Mouse (Mus musculus) bone marrow macrophage, adult 2 months (primary cell): ENCODE data around the gene Ccdc24. TPM values are rescaled to one million over a fixed set of nuclear protein-coding genes. Genes with fewer than 3 reads are reported as not detected.
A peak's percentile ranks its signal among the peaks of the same experiment; 100 is the strongest.

Source experiments
- H3K27ac ChIP-seq: 2 replicates; pipeline ENCODE4 v1.5.1; 2012; ENCODE audit warnings: low read depth, low read length; ENCODE audit not compliant: insufficient read depth
- H3K4me1 ChIP-seq: 2 replicates; pipeline ENCODE4 v1.6.1; 2012; ENCODE audit warnings: low read length; ENCODE audit not compliant: control insufficient read depth, insufficient read depth
- H3K4me3 ChIP-seq: 2 replicates; pipeline ENCODE4 v1.5.1; 2012; ENCODE audit warnings: mild to moderate bottlenecking, low read length, moderate library complexity; ENCODE audit not compliant: insufficient read depth
- CTCF ChIP-seq: IDR thresholded peaks from 2 replicates; pipeline ENCODE4 v1.5.1; 2012; ENCODE audit warnings: low read depth, mild to moderate bottlenecking, low read length, moderate library complexity
- POLR2A ChIP-seq: IDR thresholded peaks from 2 replicates; pipeline ENCODE4 v1.6.1; 2012; ENCODE audit warnings: mild to moderate bottlenecking, low read depth, low read length, borderline replicate concordance
- polyA plus RNA-seq: library from polyadenylated mRNA; stranded (reverse); fragments of >200 nt; gene quantifications from 2 replicates; pipeline ENCODE4 v1.2.4, GENCODE M21; 2012; ENCODE audit not compliant: missing spikeins, insufficient read depth, insufficient read length

Ccdc24 gene
- polyA plus RNA-seq, 1 experiment, result not detected

DNA sequence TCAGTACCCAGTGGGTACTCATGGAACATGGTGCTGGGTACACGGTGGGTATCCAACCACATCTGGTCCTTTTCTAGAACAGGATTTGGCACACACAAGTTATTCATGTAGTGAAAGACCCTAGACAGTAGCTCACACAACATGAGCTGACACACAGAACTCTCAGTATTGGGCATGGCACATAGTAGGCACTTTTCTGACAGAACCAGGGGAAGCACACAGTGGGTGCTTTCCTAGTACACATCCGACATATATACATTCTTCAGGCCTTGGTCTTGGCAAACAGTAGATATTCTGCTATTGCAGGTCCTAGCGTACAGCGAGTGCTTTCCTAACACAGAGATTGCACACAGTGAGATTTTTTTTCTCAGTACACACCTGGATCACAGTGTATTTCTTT is 26.1 kb downstream of the Ccdc24 start:
- TF ChIP-seq POLR2A, result no peak
- no peak for TF ChIP-seq CTCF
- H3K4me3 ChIP-seq, result no peak overlapping the region
- H3K27ac ChIP-seq, result no peak overlapping the region
- no peaks in the 10 kb centered on the region for H3K4me1 ChIP-seq

DNA sequence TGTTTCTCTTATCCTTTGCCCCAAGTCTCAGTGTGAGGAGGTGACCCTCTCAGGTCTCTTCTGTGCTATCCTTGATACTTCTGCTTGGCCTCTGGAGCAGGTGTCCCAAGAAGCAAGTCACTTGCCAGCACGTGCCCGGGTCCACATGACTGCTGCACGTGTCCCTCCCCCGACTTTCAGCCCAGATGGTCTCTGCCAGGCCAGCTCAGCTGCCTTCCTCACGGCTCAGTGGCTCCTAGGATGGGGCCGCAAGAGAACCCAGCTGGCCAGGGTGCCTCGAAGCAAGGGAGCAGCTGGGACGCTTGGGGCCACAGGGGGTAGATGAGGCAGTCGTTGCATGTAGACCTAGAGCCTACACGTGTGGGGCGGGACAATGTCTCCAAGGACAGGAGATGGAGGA is 27.0 kb downstream of the Ccdc24 start:
- TF ChIP-seq POLR2A (no peak), CTCF (no peak)
- H3K27ac ChIP-seq, result no peak overlapping the region
- H3K4me1 ChIP-seq, result no peaks in the 10 kb centered on the region
- H3K4me3 ChIP-seq, result no peak overlapping the region

DNA sequence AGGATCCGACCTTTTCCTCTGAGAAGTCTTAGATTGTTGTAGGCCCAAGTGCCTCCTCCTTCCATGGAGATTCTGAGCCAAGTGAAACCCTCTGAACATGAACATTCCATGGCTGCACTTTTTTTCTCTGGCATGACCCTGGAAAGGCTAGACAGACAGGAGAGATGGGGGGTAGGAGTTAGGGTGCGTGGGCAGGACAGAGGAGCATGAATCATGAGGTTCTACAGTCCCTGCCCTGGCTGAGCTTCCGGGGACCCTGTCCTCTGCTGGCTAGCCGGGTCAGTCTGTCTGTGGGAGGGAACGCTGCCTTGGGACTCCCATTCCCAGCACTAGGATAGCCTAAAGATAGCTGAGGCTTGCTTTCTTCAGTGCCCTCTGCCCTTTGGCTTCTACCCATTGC is 27.9 kb downstream of the Ccdc24 start:
- H3K27ac ChIP-seq, result no peak overlapping the region
- no peak for TF ChIP-seq POLR2A
- no peak for TF ChIP-seq CTCF
- no peak overlapping the region for H3K4me3 ChIP-seq
- no peaks in the 10 kb centered on the region for H3K4me1 ChIP-seq

DNA sequence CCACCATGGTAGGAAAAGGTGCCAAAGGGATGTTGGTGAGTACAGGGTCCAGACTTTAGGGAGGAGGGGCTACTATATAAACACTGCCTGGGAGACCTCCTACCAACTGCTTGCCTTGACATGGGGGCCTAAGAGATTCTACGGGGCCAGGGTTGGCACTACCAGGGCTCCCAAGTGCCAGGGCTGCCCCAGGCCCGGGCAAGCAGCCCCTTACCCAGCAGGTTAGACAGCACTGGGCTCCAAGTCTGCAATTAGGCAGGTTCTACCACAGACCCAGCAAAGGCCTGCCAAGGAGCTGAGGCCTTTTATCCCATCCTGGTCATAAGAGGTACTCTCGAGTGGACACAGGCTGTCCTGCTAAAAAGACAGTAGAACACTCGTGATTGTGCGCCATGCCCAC is 29.3 kb downstream of the Ccdc24 start:
- H3K27ac ChIP-seq, result no peak overlapping the region
- no peaks in the 10 kb centered on the region for H3K4me1 ChIP-seq
- no peak overlapping the region for H3K4me3 ChIP-seq
- TF ChIP-seq CTCF (no peak), POLR2A (no peak)

DNA sequence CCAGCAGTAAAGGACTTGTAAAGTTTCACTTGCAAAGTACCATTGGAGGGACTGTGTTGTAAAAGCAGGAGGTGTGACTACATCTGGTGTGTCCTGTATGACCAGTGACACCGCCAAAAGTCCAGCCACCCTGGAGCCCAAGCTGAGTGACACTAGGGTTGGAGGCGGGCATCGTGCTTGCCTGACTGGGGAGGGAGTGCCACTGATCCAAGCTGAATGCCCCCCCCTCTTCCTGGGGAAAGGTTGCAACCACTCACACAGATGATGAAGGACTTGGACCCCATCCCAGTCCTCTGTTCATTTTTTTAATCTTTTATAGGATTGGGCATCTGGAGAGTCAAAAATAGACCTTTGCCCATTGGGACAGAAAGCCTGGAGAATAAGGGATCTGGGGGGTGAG is 30.8 kb downstream of the Ccdc24 start:
- TF ChIP-seq CTCF (no peak), POLR2A (no peak)
- Histone ChIP-seq H3K4me1 (no peaks in the 10 kb centered on the region; the same call in 1 of the 2 replicates), H3K27ac (no peak overlapping the region), H3K4me3 (no peak overlapping the region)

DNA sequence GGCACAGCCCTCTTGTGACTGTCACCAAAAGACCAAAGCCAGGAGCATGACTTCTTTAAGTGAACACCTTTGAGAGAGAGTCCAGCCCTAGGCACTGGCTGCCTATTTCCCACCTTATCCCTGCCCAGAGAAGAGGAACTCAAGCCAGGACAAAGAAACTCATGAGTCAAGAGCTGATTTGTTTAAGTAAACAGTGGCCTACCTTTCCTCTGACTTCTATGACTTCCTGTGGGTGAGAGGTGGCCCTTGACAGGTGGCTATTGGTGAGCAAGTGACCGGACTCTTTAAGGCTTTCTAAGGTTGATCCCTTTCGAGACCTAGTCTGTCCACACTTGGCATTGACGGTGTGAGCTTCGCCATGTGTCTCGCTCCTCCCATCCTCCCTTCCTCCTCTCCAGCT is 31.5 kb downstream of the Ccdc24 start:
- Histone ChIP-seq H3K4me1 (no peaks in the 10 kb centered on the region; the same call in 1 of the 2 replicates), H3K27ac (no peak overlapping the region), H3K4me3 (no peak overlapping the region)
- TF ChIP-seq POLR2A (no peak), CTCF (no peak)

DNA sequence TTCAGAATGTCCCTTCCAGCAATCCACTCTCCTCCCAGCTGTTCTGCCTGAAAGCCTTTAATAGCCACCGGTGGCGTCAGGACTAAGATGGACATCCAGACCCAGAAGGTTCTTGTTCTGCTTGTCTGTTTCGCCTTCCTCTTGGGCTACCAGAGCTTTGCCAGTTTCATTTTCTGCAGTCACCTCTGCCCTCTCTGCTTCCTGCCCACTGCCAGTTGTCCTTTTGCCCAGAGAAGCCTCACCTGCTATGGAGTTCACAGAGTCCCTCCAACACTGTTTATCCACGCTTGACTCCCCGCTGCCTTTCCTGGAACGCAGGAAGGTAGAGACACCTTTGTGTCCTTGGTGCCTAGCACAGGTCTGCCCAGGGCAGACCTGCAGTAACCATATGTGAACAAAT is 33.0 kb downstream of the Ccdc24 start:
- H3K4me1 ChIP-seq, result no peaks in the 10 kb centered on the region; the same call in 1 of the 2 replicates
- H3K27ac ChIP-seq, result no peak overlapping the region
- H3K4me3 ChIP-seq, result no peak overlapping the region
- TF ChIP-seq CTCF (no peak), POLR2A (no peak)

DNA sequence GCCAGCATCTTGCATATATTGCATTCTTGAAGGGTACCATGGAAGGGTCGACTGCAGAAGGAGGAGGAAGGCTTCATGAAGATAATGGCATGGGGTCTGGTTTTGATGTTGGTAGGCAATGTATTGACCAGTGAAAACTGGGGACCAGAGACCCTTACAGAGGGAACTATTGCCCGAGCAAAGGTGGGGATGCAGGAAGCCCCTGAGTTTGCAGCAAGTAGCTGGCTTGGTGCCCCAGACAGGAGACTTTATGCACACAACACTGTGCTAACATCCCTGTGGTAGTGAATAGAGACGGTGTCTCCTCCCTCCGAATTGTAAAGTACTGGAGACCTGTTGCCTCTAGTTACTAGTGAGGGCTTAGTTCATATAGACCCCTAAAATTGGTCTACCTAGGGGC is 35.1 kb downstream of the Ccdc24 start:
- TF ChIP-seq CTCF, result no peak
- H3K4me1 ChIP-seq, result no peaks in the 10 kb centered on the region; the same call in 1 of the 2 replicates
- no peak overlapping the region for H3K27ac ChIP-seq
- no peak overlapping the region for H3K4me3 ChIP-seq

DNA sequence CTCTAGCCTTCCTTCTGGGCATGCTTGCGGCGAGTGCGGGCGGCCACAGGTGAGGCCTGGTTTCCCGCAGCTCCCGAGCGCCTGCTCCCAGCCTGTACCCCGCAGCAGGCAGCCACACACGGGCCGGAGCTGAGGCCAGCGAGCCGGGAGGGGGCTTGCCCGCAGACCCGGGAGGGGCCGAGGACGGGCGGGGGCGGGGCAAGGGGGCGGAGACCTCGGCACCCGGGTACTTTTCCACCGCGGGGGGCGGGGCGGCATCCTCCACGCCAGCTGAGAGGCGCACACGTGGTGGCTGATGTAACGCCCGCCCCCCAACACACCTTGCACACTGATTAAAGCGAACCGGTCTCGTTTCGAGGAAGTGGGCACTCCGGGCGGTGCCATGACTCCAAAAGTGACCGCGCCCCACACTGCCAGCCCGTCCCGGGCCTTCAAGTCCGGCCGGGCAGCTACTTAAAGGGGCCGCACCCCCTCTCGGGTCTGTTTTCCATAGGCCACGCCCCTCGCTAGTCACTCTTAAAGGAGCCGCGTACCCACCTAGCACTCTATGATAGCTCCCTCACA is 36.1 kb downstream of the Ccdc24 start:
- Histone ChIP-seq H3K27ac (no peak overlapping the region), H3K4me1 (no peaks in the 10 kb centered on the region; the same call in 1 of the 2 replicates), H3K4me3 (peak overlapping the region; percentile 81)
- TF ChIP-seq POLR2A (no peak), CTCF (no peak)

DNA sequence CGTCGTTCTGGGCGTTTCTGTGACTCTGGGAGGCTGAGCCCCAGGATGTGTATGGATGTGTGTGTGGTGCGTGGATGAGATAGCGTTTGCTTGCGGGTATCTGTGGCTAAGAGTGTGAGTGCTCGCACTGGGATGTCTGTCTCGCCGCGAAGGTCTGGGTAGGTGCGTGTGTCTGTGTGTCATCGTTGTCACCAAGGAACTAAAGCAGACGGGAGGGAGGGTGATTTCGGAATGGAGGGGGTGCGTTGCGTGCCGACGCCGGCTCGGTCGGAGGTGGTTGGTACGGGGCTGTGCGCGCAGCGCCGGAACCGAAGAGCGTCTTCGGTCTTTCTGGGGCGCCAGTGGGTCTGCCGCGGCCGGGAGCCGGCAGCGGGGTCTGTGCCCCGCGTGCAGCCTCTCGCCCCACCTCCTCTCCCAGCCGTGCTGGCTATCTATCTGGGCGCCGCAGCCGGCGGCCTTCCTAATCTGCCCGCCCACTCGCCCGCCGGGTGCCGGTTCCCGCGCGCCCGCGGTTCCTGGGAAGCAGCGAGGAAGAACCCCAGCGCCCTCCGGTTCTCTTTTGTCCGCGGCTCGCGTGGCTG is 36.7 kb downstream of the Ccdc24 start:
- Histone ChIP-seq H3K4me1 (no peaks in the 10 kb centered on the region; the same call in 1 of the 2 replicates), H3K27ac (no peak overlapping the region), H3K4me3 (peak overlapping the region; percentile 81)
- TF ChIP-seq CTCF (no peak), POLR2A (no peak)
